Mouse (Mus musculus): ENCODE results near the gene Fdxr.

Fdxr gene

DNA sequence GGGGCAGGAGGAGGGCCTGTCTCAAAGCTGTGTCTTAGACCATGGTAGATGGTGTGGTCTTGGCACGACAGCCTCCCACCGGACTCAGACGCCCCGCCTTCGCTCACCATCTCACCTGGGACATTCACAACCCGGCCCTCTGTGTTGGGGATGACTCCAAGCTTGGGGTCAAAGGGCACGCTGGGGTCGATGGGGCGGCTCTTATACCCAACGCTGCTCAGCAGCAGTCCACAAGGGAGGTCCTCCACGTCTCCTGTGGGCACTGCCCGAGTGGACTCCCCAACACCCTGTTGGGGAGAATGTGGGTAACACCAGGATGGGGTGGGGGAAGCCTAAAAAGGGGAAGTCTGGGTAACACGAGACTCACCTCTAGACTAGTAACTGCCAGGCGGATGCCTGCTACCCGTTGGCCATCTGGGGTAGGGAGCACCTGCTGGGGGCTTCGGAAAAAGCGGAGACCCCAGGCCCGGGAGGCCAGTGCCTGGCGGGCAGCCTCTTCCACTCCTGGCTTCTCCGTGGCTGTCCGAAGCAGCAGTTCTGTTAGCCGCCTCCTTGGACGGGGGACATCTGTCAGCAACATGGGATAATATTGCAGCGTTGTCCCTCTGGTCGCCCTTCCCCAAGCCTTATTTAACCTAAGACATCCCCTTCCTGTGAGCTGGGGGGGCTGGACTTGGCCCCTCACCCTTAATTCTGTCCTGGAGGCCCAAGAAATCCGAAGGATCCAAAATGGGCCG, 7.4 kb downstream of the Fdxr start:
- no peak for DNase-seq (ENCODE audit: low spot score in 2 of 2)

- DNase-seq (ENCODE audit: low spot score in 2 of 2), result no peak
These were observed 8.9 kb downstream of the Fdxr start for GRCm38 (mm10) chr11:115267958-115268357.

GRCm38 (mm10) chr11:115267061-115267883, 9.6 kb downstream of the Fdxr start, which contains the start of gene Grin2c:
Gene Grin2c (minus strand): TSS chr11:115267243.
- no peak for DNase-seq (ENCODE audit: low spot score in 2 of 2)

DNA sequence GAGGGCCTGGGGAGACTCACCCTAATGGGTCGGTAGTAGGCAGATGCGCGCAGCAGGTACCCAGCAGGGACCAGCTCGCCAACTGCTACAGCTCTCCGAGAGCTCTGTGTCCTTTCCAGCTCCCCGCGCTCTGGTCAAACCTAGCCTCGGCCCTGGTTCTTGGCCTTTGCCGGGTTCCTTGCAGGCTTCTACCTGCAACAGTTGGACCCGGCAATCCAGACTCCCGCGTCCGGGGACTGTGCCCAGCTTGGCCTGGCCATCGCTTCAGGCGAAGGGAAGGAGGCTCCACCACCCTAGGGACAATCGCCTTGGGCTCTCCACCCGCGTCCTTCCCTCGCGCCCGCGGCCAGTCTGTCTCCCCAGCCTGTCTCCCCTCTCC, 10.5 kb downstream of the Fdxr start:
- DNase-seq (ENCODE audit: low spot score in 2 of 2), result no peak

DNA sequence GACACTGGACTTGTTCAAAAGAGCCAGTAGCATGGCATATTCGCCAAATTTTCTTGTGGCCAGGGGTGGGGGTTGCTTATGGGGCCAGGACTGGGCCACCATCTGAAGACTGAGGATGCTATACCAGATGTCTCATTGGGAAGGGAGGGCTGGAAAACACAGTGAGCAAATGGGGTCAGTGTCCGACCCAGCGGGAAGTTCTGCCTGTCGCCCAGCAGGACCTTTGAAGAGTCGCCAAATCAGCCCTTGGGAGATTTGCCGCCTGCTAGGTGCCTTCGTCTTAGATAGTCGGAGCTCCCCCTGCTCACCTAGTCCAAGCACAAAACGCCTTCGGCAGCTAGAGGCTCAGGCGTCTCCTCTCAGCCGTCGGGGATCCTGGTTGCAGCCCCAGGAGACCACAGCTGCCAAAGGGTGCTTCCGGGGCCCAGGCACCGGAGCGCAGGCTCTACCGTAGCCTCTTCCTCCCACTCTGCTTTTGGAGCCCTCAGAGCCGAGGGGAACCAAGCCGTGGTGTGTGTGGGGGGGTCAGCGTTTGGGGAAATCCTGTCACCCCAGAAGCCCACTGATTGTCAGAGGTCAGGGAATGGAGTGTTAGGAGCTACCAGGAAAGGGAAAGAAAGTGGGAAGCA, 11.0 kb downstream of the Fdxr start:
- DNase-seq (ENCODE audit: low spot score in 2 of 2), result no peak

DNA sequence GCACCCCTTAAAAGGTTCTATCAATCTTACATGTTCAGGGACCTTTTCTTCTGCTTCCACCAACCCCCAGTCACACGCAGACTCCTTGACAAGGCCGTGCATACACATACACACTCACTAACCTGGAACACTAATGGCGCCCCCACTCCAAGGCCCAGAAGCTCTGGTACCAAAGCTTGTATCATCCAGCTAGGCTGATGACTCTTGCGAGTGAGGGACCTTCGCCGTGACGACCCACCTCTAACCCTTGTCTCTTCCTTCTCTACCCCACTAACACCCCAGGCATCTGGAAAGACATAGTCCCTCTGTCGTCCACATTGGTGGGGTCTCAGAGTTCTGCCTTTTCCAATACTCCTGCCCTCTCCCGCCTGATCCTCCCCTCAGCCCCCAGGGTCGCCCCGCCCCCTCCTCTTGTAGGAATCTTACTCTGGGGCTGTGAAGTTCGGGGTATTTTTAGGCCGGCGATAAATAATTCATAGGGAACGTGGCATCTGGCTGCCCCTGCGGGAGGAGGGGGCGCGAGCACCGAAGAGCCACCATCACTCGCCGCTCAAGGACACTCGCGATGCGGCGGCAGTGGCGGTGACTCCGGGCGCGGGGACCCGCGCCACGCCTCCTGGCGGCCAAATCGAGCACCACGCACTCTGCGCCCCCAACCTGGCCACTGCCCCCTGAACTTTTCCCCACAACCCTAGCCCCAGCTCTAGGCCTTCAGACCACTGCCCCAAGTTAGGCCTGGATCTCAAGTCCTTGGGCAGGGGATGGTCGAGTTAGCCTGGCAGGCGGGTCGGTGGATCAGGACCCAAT, 11.8 kb downstream of the Fdxr start:
- DNase-seq (ENCODE audit: low spot score in 2 of 2), result peak in 1 of 2 experiments; percentile 52

DNA sequence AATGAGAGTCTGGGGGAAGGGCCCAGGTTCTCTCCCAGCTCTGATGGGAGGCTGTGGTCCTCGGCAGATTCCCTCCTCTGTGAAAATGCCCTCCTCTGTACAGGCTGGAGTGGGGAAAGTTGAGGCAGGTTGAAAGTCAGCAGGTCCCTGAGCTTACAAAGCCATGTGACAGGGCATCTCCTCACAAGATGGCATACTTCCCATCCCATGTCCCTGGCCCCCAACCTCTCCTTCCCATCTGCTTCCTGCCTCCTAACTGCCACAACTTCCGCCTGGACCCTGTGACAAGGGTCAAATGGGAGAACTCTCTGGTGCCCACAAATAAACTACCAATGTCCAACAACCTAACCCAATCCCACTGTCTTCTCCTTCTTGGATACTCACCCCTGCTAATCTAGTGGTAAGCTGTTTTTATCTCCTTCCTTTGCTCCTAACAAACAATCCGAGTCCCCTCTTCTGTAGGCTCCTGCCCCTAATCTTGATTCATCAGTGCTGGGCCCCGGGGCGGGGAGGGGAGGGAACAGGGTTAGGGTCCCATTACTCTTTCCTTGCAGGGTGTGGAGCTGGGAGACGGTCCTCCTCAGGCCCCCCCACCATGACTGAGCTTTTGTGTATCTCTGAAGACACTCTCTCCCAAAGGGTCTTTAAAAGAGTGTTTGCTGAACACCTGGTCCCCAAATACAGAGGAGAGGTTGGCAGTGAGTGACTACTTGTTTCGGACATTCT, 12.6 kb downstream of the Fdxr start:
- no peak for DNase-seq (ENCODE audit: low spot score in 2 of 2)

DNA sequence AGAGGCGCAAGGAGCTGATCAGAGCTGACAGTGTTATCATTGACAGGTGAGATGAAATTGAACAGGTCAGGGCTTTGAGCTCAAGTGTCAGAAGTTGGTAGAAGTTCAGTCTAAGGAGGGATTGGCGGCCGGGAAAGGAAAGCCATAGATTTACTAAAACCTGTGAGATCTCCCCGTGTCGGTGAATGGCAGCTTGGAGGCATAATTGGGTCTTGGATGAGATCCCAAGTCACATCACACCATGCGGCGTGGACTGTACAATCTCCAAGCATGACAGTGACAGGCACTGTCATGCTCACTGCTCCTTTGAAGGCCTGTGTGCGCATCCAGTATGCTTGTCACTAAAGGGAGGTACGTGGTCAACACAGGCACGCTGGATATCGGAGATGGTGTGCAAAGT, 13.9 kb downstream of the Fdxr start:
- DNase-seq (ENCODE audit: low spot score in 2 of 2), result no peak

DNA sequence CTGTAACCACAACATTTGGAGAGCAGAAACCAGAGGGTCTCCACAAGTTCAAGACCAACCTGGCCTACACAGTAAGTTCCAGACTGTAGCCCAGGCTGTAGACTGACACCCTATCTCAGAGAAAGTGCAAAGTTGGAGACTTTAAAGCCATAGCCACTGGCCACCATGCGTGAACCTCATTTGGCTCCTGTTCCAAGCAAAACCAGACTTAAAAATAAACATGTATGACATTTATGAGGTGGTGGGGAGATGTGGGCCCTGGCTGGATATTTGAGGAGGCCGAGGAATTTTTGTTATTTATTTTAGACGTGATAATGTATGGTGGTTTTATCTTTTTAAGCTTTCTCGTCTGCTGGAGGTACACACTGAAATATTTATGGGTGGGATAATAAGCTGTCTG, 17.7 kb downstream of the Fdxr start:
- no peak for DNase-seq (ENCODE audit: low spot score in 2 of 2)

- DNase-seq (ENCODE audit: low spot score in 2 of 2), result no peak
These were observed 18.9 kb downstream of the Fdxr start for GRCm38 (mm10) chr11:115257775-115258510.

DNA sequence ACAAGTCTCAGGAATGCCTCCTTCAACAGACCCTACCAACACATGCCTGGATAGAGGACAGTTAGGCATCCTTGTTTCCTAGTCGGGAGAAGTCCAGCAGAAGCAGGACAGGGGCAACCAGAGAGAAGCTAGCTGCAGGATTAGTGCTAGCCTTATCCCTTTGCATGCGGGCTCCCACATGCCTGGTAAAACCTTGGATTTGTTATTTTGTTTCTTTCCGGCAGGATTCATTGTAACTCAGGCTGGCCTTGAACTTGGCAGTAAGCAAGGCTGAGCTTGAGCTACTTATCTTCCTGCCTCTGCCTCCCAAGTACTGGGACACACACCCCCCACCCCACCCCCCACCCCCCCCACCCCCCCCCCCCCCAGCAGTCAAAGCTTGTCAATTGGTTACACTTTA, 25.6 kb downstream of the Fdxr start:
- no peak for DNase-seq (ENCODE audit: low spot score in 2 of 2)

GRCm38 (mm10) chr11:115250405-115251090, 26.3 kb downstream of the Fdxr start:
- no peak for DNase-seq (ENCODE audit: low spot score in 2 of 2)

- no peak for DNase-seq (ENCODE audit: low spot score in 2 of 2)
These were observed 27.0 kb downstream of the Fdxr start for GRCm38 (mm10) chr11:115249721-115250404.

DNA sequence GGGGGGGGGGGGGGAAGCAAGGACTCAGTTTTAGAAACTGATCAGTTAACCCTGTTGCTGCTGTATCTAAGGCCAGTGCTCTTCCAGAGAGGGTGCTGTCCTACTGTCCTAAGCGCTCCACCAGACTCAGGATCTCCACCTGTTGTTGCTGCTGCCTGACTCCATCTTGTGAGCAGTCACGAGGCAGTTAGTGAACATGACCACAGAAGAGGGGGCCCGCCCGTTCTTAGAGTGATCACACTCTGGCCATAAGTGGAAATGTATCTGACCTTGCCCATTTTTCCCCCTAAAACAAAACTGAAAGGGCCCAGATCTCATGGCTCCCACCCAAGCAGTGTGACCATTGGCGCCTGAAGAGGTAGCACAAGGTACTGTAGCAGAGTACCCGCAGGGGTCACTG, 28.9 kb downstream of the Fdxr start:
- no peak for DNase-seq (ENCODE audit: low spot score in 2 of 2)

- DNase-seq (ENCODE audit: low spot score in 2 of 2), result no peak
These were observed 29.6 kb downstream of the Fdxr start for GRCm38 (mm10) chr11:115247240-115247639.

DNA sequence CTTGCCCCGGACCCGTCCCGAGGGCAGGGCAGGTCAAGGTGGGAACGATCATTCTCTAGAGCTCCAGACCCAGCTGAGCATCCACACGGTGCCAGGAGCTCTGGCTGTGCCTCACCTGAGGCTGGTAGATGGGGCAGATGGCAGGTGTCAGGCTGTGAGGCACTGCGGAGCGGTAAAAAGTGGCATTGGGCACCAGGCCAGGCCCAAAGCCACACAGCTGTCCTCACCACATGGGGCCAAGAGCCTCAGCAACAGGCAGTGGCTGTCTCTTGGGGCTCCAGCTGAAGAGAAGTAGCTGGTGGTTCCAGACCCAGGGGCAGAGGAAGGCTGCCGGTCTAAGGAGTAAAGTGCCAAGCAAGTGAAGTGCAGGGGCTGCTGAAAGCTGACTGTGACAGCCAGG, 30.5 kb downstream of the Fdxr start:
- DNase-seq (ENCODE audit: low spot score in 2 of 2), result no peak

DNA sequence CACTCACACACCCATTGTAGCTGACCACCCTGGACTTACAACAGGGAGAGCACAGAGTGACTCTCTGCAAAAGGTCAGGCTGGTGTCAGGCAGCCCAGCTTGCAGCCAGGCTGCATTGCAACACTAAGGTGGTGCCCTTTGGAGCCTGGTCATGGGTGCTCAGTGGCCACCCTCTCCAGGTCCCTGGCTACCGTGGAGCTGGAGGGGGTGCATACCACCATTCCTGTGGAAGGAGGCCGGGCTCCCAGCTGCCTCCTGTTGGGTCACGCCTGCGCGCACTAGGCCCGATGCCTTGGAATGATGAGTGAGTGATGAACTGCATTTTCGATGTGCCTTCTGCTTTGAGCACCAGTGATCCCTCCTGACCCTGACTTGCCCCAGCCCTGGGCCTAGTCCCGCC, 32.0 kb downstream of the Fdxr start:
- DNase-seq (ENCODE audit: low spot score in 2 of 2), result no peak

DNA sequence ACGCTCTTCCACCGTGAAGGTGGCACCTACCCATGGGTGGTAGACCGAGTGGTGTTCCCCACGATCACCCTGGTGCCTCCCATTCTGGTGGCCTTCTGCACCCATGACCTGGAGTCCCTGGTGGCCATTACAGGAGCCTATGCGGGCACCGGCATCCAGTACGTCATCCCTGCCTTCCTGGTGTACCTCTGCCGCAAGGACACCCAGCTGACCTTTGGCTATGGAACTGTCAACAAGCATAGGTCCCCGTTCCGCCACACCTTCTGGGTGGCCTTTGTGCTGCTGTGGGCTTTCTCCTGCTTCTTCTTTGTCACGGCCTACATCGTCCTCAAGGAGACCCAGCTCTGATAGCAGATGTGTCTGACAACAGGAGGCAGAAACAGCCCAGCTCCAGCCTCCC, 33.1 kb downstream of the Fdxr start:
- DNase-seq (ENCODE audit: low spot score in 2 of 2), result no peak

DNA sequence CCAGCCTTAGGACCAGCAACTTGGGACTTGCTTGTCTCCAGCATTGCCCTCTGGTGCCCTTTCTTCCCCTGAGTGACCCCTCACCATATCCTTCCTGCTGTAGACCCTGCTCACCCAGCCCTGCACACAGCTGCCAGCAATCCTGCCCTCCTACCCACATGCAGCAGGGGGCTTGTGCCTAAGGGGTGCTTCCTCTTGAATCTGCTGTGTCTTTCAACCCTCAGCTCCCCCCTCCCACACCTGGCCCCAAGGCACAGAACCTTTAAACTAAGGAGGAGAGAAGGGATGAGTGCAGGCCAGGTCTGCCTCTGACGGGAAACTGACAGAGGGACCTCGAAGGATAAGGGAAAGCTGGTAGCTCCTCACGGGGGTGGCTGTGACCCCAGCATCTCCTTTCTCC, 34.1 kb downstream of the Fdxr start:
- DNase-seq (ENCODE audit: low spot score in 2 of 2), result no peak

Measured in cerebellum, postnatal 4 days (tissue).